11 mouse cellular contexts compared by ENCODE assay signal in the genomic region with DNA sequence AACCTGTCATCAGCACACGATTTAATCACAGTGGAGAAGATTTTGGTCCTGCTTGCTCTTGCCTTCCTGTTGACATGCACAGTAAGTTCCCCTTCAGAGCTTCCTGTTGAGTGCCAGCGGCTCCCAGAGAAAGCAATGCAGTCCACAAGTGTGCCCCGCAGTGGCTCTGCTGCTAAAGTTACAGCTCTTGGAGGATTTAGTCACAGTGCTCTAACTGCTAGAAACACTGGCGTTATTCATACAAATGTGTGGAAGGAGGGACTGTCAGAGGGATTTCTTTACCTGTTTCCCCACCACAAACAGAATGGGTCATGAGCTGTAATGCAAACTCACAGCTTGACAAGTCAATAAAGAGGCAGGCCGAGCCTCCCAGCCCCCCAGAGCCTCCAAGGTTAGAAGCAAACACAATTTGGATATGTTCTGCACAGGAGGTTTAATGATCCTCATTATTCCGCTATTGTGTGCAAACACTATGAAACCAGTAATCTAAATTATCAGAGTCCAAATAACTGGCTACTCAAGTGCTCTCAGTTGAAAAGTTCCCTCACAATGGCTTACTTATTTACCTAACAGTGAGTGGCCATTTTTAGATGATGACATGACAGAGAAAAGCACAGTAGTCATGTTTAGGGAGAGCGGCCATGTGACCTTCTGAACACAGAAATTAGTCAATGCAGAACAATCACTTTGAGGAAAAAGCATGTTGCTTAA. TPM values are rescaled to one million over a fixed set of nuclear protein-coding genes. Genes with fewer than 3 reads are reported as not detected.
A peak's percentile ranks its signal among the peaks of the same experiment; 100 is the strongest.
DNase-seq lines count a peak whose midpoint lies in the region; ATAC-seq and TF ChIP-seq lines count a peak whose summit lies in the region.
"Had no signal": no experiment of that assay in that cellular context is flagged by ENCODE, and none has a peak within 500 bp of the region (broad histone marks: within the 10 kb centered on the region; RNA-seq: fewer than 3 reads in every experiment).

No protein-coding gene starts in this region.

- H3K36me3 ChIP-seq in hindbrain, embryonic 15.5 days, result no peaks in the 10 kb centered on the region
- H3K36me3 ChIP-seq in hindbrain, embryonic 14.5 days (replicated peaks; ENCODE audit: control insufficient read depth, insufficient read depth), result no peaks in the 10 kb centered on the region
- H3K36me3 ChIP-seq in embryonic facial prominence, embryonic 13.5 days, result peaks cover 5% of the 10 kb centered on the region; the same call in 1 of the 2 replicates
- no peaks in the 10 kb centered on the region for H3K36me3 ChIP-seq in liver, embryonic 14.5 days (replicated peaks; ENCODE audit: control insufficient read depth, insufficient read depth, low read depth)
- H3K36me3 ChIP-seq in thymus, adult 2 months (ENCODE audit: control insufficient read depth, insufficient read depth, low read length), result no peaks in the 10 kb centered on the region

- H3K4me1 ChIP-seq in hindbrain, embryonic 15.5 days (replicated peaks), result 0 out of 2 replicates have a peak, but pooled peaks cover 5% of the 10 kb centered on the region
- H3K4me1 ChIP-seq in hindbrain, embryonic 14.5 days (replicated peaks; ENCODE audit: control insufficient read depth, insufficient read depth, low read length), result no peaks in the 10 kb centered on the region
- peaks cover 6% of the 10 kb centered on the region for H3K4me1 ChIP-seq in embryonic facial prominence, embryonic 13.5 days
- H3K4me1 ChIP-seq in liver, embryonic 14.5 days (replicated peaks; ENCODE audit: control insufficient read depth in 2 of 2, insufficient read depth in 2 of 2, low read length in 1 of 2), result no peaks in the 10 kb centered on the region; a peak in 1 of 4 replicates
- H3K4me1 ChIP-seq in thymus, adult 2 months (replicated peaks; ENCODE audit: control insufficient read depth, insufficient read depth, low read length), result no peaks in the 10 kb centered on the region

- no peak for TF ChIP-seq EP300 in liver, embryonic 14.5 days (IDR thresholded peaks at IDR 0.05; ENCODE audit: low read depth)

- WGBS in hindbrain, embryonic 15.5 days, result 49% methylated on average over 7 of the region's 7 CpGs
- WGBS in hindbrain, embryonic 14.5 days, result 56% methylated on average over 7 of the region's 7 CpGs
- WGBS in embryonic facial prominence, embryonic 13.5 days, result 39% methylated on average over 7 of the region's 7 CpGs
- WGBS in liver, embryonic 14.5 days (ENCODE audit: insufficient replicate concordance), result 31% methylated on average over 7 of the region's 7 CpGs
- WGBS in thymus, adult 2 months, result 54% methylated on average over 7 of the region's 7 CpGs

- TF ChIP-seq CTCF in liver, embryonic 14.5 days (IDR thresholded peaks at IDR 0.05; ENCODE audit: low read depth), result no peak
- no peak for TF ChIP-seq CTCF in thymus, adult 2 months (IDR thresholded peaks at IDR 0.05; ENCODE audit: borderline replicate concordance, control insufficient read depth, extremely low read depth, insufficient read depth, low read length, poor library complexity)

- no peak overlapping the region for H3K9ac ChIP-seq in hindbrain, embryonic 15.5 days
- H3K9ac ChIP-seq in hindbrain, embryonic 14.5 days, result no peak overlapping the region
- no peak overlapping the region for H3K9ac ChIP-seq in embryonic facial prominence, embryonic 13.5 days
- no peak overlapping the region for H3K9ac ChIP-seq in liver, embryonic 14.5 days (replicated peaks)

- H3K4me3 ChIP-seq in hindbrain, embryonic 15.5 days, result no peak overlapping the region
- no peak overlapping the region for H3K4me3 ChIP-seq in hindbrain, embryonic 14.5 days (replicated peaks; ENCODE audit: low read length)
- no peak overlapping the region for H3K4me3 ChIP-seq in embryonic facial prominence, embryonic 13.5 days
- no peak overlapping the region for H3K4me3 ChIP-seq in liver, embryonic 14.5 days (ENCODE audit: insufficient read depth in 1 of 2, low read depth in 2 of 2, low read length in 2 of 2)
- no peak overlapping the region for H3K4me3 ChIP-seq in thymus, adult 2 months (ENCODE audit: control insufficient read depth, insufficient read depth, low read length)
- H3K4me3 ChIP-seq: myocyte had no signal

- H3K27ac ChIP-seq in hindbrain, embryonic 15.5 days (replicated peaks), result 0 out of 2 replicates have a peak overlapping the region, but pooled peaks have one; percentile 35
- H3K27ac ChIP-seq in hindbrain, embryonic 14.5 days, result no peak overlapping the region
- peak overlapping the region; percentile 48; the same call in 1 of the 2 replicates for H3K27ac ChIP-seq in embryonic facial prominence, embryonic 13.5 days
- no peak overlapping the region for H3K27ac ChIP-seq in liver, embryonic 14.5 days
- no peak overlapping the region for H3K27ac ChIP-seq in thymus, adult 2 months (ENCODE audit: control insufficient read depth, insufficient read depth, low read length)

- ATAC-seq in hindbrain, embryonic 15.5 days (ENCODE audit: low FRiP score, low read depth), result no peak
- ATAC-seq in hindbrain, embryonic 14.5 days (ENCODE audit: low FRiP score), result no peak
- no peak for ATAC-seq in embryonic facial prominence, embryonic 13.5 days (ENCODE audit: insufficient number of reproducible peaks, insufficient read depth, low FRiP score, low TSS enrichment, low read depth)
- ATAC-seq in liver, embryonic 14.5 days (ENCODE audit: insufficient read depth), result no peak

- H3K9me3 ChIP-seq in hindbrain, embryonic 15.5 days, result no peaks in the 10 kb centered on the region
- H3K9me3 ChIP-seq in hindbrain, embryonic 14.5 days (ENCODE audit: control insufficient read depth, low read length), result no peaks in the 10 kb centered on the region
- H3K9me3 ChIP-seq in embryonic facial prominence, embryonic 13.5 days, result no peaks in the 10 kb centered on the region
- H3K9me3 ChIP-seq in liver, embryonic 14.5 days (ENCODE audit: control insufficient read depth, low read length), result no peaks in the 10 kb centered on the region

- TF ChIP-seq POLR2A in thymus, adult 2 months (IDR thresholded peaks at IDR 0.05; ENCODE audit: control insufficient read depth, extremely low read depth, insufficient read depth, low read length, poor library complexity), result no peak

- DNase-seq in hindbrain, embryonic 14.5 days (ENCODE audit: low spot score), result no peak
- peak; percentile 48 for DNase-seq in 416B (ENCODE audit: low read depth)
- no peak for DNase-seq in liver, embryonic 14.5 days (ENCODE audit: low read depth in 3 of 3, low spot score in 3 of 3)
- DNase-seq in thymus, adult 2 months, result no peak
- DNase-seq in left cerebral cortex, postnatal 36 days (ENCODE audit: low spot score in 2 of 2), result no peak
- DNase-seq in spleen, postnatal 10 days (ENCODE audit: low spot score in 2 of 2), result no peak
- DNase-seq: cerebellum, adult 8-10 months had no signal

- no peaks in the 10 kb centered on the region for H3K27me3 ChIP-seq in hindbrain, embryonic 15.5 days
- H3K27me3 ChIP-seq in hindbrain, embryonic 14.5 days (ENCODE audit: control insufficient read depth, insufficient read depth, low read length), result no peaks in the 10 kb centered on the region
- no peaks in the 10 kb centered on the region for H3K27me3 ChIP-seq in embryonic facial prominence, embryonic 13.5 days
- no peaks in the 10 kb centered on the region for H3K27me3 ChIP-seq in liver, embryonic 14.5 days (ENCODE audit: control insufficient read depth, insufficient read depth, low read length)
- H3K27me3 ChIP-seq in thymus, adult 2 months (ENCODE audit: control insufficient read depth, insufficient read depth, low read length), result no peaks in the 10 kb centered on the region

- H3K4me2 ChIP-seq in hindbrain, embryonic 15.5 days, result no peak overlapping the region
- no peak overlapping the region for H3K4me2 ChIP-seq in hindbrain, embryonic 14.5 days (replicated peaks)
- H3K4me2 ChIP-seq in embryonic facial prominence, embryonic 13.5 days, result no peak overlapping the region
- H3K4me2 ChIP-seq in liver, embryonic 14.5 days (ENCODE audit: low read depth), result peak overlapping the region; percentile 22; the same call in 1 of the 2 replicates

- intact Hi-C loops in left cerebral cortex, postnatal 36 days (cut with DNase I), result no loop called here

RNA-seq across cellular contexts. Expression of a gene that starts 36.5 kb away (rescaled TPM):
- 28.8 and 32.3 TPM in 2 replicates for polyA plus RNA-seq in hindbrain, embryonic 15.5 days (2015; fragmentation: Nextera tagmentation; extraction: Ambion mirVana)
- polyA plus RNA-seq in hindbrain, embryonic 14.5 days (2014; fragmentation: Nextera tagmentation; extraction: Ambion mirVana), result 28.2 and 29.0 TPM in 2 replicates
- polyA plus RNA-seq in embryonic facial prominence, embryonic 13.5 days (2015; fragmentation: Nextera tagmentation; extraction: Ambion mirVana), result 21.7 and 29.8 TPM in 2 replicates
- polyA plus RNA-seq in liver, embryonic 14.5 days (2012; rRNA removed), result 0.16 and 0.30 TPM in 2 replicates
- polyA plus RNA-seq in liver, embryonic 14.5 days (2014; fragmentation: Nextera tagmentation; extraction: Ambion mirVana), result 0.38 and 0.63 TPM in 2 replicates
- polyA plus RNA-seq in thymus, adult 2 months (2012; rRNA removed), result 87.2 and 126 TPM in 2 replicates
- total RNA-seq in left cerebral cortex, postnatal 36 days (2021), result not detected

RNA-seq across cellular contexts. Expression of a gene that starts 37.0 kb away (rescaled TPM):
- polyA plus RNA-seq in hindbrain, embryonic 15.5 days (2015; fragmentation: Nextera tagmentation; extraction: Ambion mirVana), result 0.69 and 1.2 TPM in 2 replicates
- 1.1 and 1.2 TPM in 2 replicates for polyA plus RNA-seq in hindbrain, embryonic 14.5 days (2014; fragmentation: Nextera tagmentation; extraction: Ambion mirVana)
- 0.70 and 0.79 TPM in 2 replicates for polyA plus RNA-seq in embryonic facial prominence, embryonic 13.5 days (2015; fragmentation: Nextera tagmentation; extraction: Ambion mirVana)
- polyA plus RNA-seq in liver, embryonic 14.5 days (2012; rRNA removed), result not detected in 2 replicates
- not detected in 2 replicates for polyA plus RNA-seq in liver, embryonic 14.5 days (2014; fragmentation: Nextera tagmentation; extraction: Ambion mirVana)
- polyA plus RNA-seq in thymus, adult 2 months (2012; rRNA removed), result not detected in 2 replicates
- not detected for total RNA-seq in left cerebral cortex, postnatal 36 days (2021)
- polyA plus RNA-seq: limb, embryonic 14.5 days; myocyte had no signal

RNA-seq across cellular contexts. Expression of a gene that starts 45.3 kb away (rescaled TPM):
- polyA plus RNA-seq in hindbrain, embryonic 15.5 days (2015; fragmentation: Nextera tagmentation; extraction: Ambion mirVana), result 0.45 and 0.48 TPM in 2 replicates
- polyA plus RNA-seq in hindbrain, embryonic 14.5 days (2014; fragmentation: Nextera tagmentation; extraction: Ambion mirVana), result 0.36 and 0.52 TPM in 2 replicates
- 1.0 TPM in 1 of 2 replicates, not detected in the other for polyA plus RNA-seq in embryonic facial prominence, embryonic 13.5 days (2015; fragmentation: Nextera tagmentation; extraction: Ambion mirVana)
- polyA plus RNA-seq in liver, embryonic 14.5 days (2012; rRNA removed), result not detected in 2 replicates
- not detected in 2 replicates for polyA plus RNA-seq in liver, embryonic 14.5 days (2014; fragmentation: Nextera tagmentation; extraction: Ambion mirVana)
- polyA plus RNA-seq in thymus, adult 2 months (2012; rRNA removed), result not detected in 2 replicates
- not detected for total RNA-seq in left cerebral cortex, postnatal 36 days (2021)
- polyA plus RNA-seq: myocyte had no signal

Comparison
In these comparisons a context has a peak if more than half of its experiments do, and no peak if none do; other contexts are left out.
1. H3K27ac ChIP-seq: peak in hindbrain, embryonic 15.5 days (single experiment) and embryonic facial prominence, embryonic 13.5 days (single experiment); none in hindbrain, embryonic 14.5 days (single experiment), liver, embryonic 14.5 days (single experiment) and thymus, adult 2 months (single experiment).
2. RNA of a gene that starts 36.5 kb away (polyA plus RNA-seq): 87.2 to 126 TPM in thymus, adult 2 months, 28.8 to 32.3 TPM in hindbrain, embryonic 15.5 days, 28.2 to 29.0 TPM in hindbrain, embryonic 14.5 days and 21.7 to 29.8 TPM in embryonic facial prominence, embryonic 13.5 days; 0.16 to 0.63 TPM in liver, embryonic 14.5 days; every median in the first group is over 10 times any median in the second.